Mouse (Mus musculus) T-cell, adult 2 months (primary cell): Measurements from ENCODE around the gene Armc9.

Experiments used
- DNase-seq: peaks from one replicate; pipeline ENCODE4 v3.0.0; 2022; ENCODE audit warnings: low spot score

Gene Armc9

GRCm38 (mm10) chr1:86312269-86312668, 157.7 kb downstream of the Armc9 start:
- DNase-seq = no peak

DNA sequence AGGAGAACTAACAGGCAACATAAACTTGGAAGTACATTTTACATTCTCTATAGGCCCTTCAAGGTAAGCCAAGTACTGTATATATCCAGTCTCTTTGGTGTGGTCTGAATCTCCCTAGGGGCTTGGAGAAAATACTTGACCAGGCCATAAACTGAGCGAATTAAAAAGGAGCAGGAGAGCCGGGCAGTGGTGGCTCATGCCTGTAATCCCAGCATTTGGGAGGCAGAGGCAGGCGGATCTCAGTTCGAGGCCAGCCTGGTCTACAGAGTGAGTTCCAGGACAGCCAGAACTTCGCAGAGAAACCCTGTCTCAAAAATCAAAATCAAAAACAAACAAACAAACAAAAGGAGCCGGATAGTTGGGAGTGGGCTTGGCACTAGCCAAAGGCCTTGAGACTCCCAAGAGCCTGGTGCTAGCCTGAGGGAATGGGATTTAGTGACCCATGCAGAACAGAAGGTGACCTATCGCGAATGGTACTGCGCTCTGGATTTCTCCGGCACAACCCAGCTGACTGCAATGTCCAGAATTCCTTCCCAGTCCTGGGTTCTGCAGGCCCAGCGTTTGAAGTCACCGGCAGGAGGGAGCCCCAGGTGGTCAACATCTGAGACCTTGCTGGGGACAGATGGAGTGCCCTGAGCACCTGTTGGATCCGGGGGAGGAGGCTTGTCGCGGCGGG, 158.7 kb downstream of the Armc9 start:
- no peak for DNase-seq

DNA sequence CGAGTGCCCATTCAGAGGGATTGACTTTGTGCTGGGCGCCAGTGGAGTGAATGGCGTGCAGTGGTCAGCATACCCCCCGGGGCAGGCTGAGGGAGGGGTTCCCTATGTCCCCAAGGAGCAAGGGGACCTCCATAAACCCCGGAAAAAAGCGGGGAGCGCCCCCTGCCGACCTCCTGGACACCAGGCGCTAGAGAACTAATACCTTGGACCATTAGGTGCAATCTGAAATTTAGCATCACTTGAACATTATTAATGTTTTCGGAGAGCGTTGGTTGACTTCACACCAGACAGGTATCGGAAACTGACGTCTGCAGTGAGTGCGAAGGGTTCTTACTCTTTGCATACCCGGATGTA, 159.2 kb downstream of the Armc9 start:
- DNase-seq = no peak

- DNase-seq = no peak
Measured at GRCm38 (mm10) chr1:86320822-86321413, 166.3 kb downstream of the Armc9 start.
